Comparison of ENCODE assay signal across 1 mouse cellular context in genomic region chr11:50236540-50236936, GRCm38 (mm10).
A peak's percentile ranks its signal among the peaks of the same experiment; 100 is the strongest.
TF ChIP-seq lines count a peak whose summit lies in the region.

No protein-coding gene starts in this region.

TF ChIP-seq in CH12.LX, 34 proteins besides CTCF, POLR2A, EP300 and RAD21 (continued from another document):
- TF ChIP-seq MEF2A (IDR thresholded peaks at IDR 0.05; ENCODE audit: borderline replicate concordance, low read depth, low read length) (no peak), POLR2AphosphoS2 (IDR thresholded peaks at IDR 0.05; ENCODE audit: low read depth, low read length) (no peak), TBP (conservative IDR thresholded peaks at IDR 0.05; ENCODE audit: low read depth, low read length) (0 out of 2 replicates have a peak, but pooled peaks have one; percentile 36), CHD1 (IDR thresholded peaks at IDR 0.05; ENCODE audit: low read depth, low read length) (no peak), PAX5 (IDR thresholded peaks at IDR 0.05; ENCODE audit: low read length) (no peak), NRF1 (IDR thresholded peaks at IDR 0.05; ENCODE audit: low read depth, low read length) (peak; percentile 75), RCOR1 (conservative IDR thresholded peaks at IDR 0.05; ENCODE audit: low read depth, low read length) (no peak), MAX (IDR thresholded peaks at IDR 0.05; ENCODE audit: low read length) (no peak; the same call in 1 of the 2 replicates), CHD2 (IDR thresholded peaks at IDR 0.05; ENCODE audit: low read length) (no peak), MYC (IDR thresholded peaks at IDR 0.05; ENCODE audit: low read depth, low read length) (no peak), HCFC1 (IDR thresholded peaks at IDR 0.05; ENCODE audit: low read depth, low read length) (no peak), ZKSCAN1 (IDR thresholded peaks at IDR 0.05; ENCODE audit: borderline replicate concordance, low read depth, low read length) (no peak), IRF4 (IDR thresholded peaks at IDR 0.05; ENCODE audit: low read depth, low read length) (0 out of 2 replicates have a peak, but pooled peaks have one; percentile 28), MXI1 (IDR thresholded peaks at IDR 0.05; ENCODE audit: low read depth, low read length) (no peak; the same call in 1 of the 2 replicates), ETS1 (conservative IDR thresholded peaks at IDR 0.05; ENCODE audit: low read depth, low read length) (no peak), GABPA (IDR thresholded peaks at IDR 0.05; ENCODE audit: insufficient replicate concordance, low read depth, low read length) (no peak), KAT2A (IDR thresholded peaks at IDR 0.05; ENCODE audit: insufficient replicate concordance, low read length) (no peak), TCF12 (IDR thresholded peaks at IDR 0.05; ENCODE audit: low read depth, low read length) (peak; percentile 22; the same call in 1 of the 2 replicates), ZMIZ1 (IDR thresholded peaks at IDR 0.05; ENCODE audit: low read depth, low read length) (no peak), SMC3 (IDR thresholded peaks at IDR 0.05; ENCODE audit: low read depth, low read length) (peak; percentile 38), JUN (IDR thresholded peaks at IDR 0.05; ENCODE audit: insufficient read depth, low read depth, low read length) (no peak), NELFE (IDR thresholded peaks at IDR 0.05; ENCODE audit: low read depth, low read length) (no peak), JUND (conservative IDR thresholded peaks at IDR 0.05; ENCODE audit: low read depth, low read length) (no peak), ELF1 (IDR thresholded peaks at IDR 0.05; ENCODE audit: low read depth, low read length) (no peak), UBTF (IDR thresholded peaks at IDR 0.05; ENCODE audit: low read depth, low read length) (peak; percentile 13; the same call in 1 of the 2 replicates), ZNF384 (IDR thresholded peaks at IDR 0.05; ENCODE audit: low read depth, low read length) (no peak), SIN3A (IDR thresholded peaks at IDR 0.05; ENCODE audit: low read length) (no peak), ZC3H11A (IDR thresholded peaks at IDR 0.05; ENCODE audit: low read depth, low read length) (no peak), MAFK (IDR thresholded peaks at IDR 0.05; ENCODE audit: insufficient replicate concordance, low read length) (no peak), USF2 (conservative IDR thresholded peaks at IDR 0.05; ENCODE audit: low read depth, low read length) (no peak), MAZ (IDR thresholded peaks at IDR 0.05; ENCODE audit: low read depth, low read length) (peak; percentile 95)
TF ChIP-seq in CH12.LX: peak in this region for 7.
